Mouse (Mus musculus) ovary, postnatal 36 days (tissue): ENCODE measurements around the gene Vcp.

Experiments
- DNase-seq: peaks from one replicate; pipeline ENCODE4 v3.0.0; 2022; ENCODE audit warnings: low spot score, mixed read lengths

The Vcp gene

GRCm38 (mm10) chr4:42945043-42945442 is 55.3 kb downstream of the Vcp start:
- peak; percentile 49 for DNase-seq

GRCm38 (mm10) chr4:42944185-42944584 is 56.1 kb downstream of the Vcp start:
- DNase-seq: no peak

- no peak for DNase-seq
These were observed 57.0 kb downstream of the Vcp start for GRCm38 (mm10) chr4:42943341-42943740.

- DNase-seq: no peak
These were observed 58.9 kb downstream of the Vcp start for GRCm38 (mm10) chr4:42941396-42941795.

- DNase-seq: peak; percentile 57
These were observed 66.7 kb downstream of the Vcp start for GRCm38 (mm10) chr4:42933630-42934029.

- DNase-seq: no peak
These were observed 67.9 kb downstream of the Vcp start for GRCm38 (mm10) chr4:42932229-42932969.
